In genomic region chr3:123828790-123829189, GRCm38 (mm10) we compare ENCODE assay signal across 20 mouse cellular contexts.
DNase-seq lines count a peak whose midpoint lies in the region; ATAC-seq and TF ChIP-seq lines count a peak whose summit lies in the region.
"Had no signal": no experiment of that assay in that cellular context is flagged by ENCODE, and none has a peak within 500 bp of the region (broad histone marks: within the 10 kb centered on the region; RNA-seq: fewer than 3 reads in every experiment).

No protein-coding gene starts in this region.

- no peaks in the 10 kb centered on the region for H3K9me3 ChIP-seq in stomach, postnatal 0 days (ENCODE audit: control insufficient read depth, low read length)
- H3K9me3 ChIP-seq: embryonic facial prominence, embryonic 12.5 days; forebrain, embryonic 15.5 days; heart, embryonic 10.5 days; hindbrain, embryonic 13.5 days; intestine, embryonic 15.5 days had no signal

- H3K36me3 ChIP-seq in stomach, postnatal 0 days (ENCODE audit: control insufficient read depth, insufficient read depth, low read length) = no peaks in the 10 kb centered on the region
- H3K36me3 ChIP-seq: embryonic facial prominence, embryonic 12.5 days; forebrain, embryonic 15.5 days; heart, embryonic 10.5 days; hindbrain, embryonic 13.5 days; intestine, embryonic 15.5 days had no signal

- no peak overlapping the region for H3K4me3 ChIP-seq in cerebellum, adult 2 months (replicated peaks; ENCODE audit: insufficient read depth, low read depth, low read length)
- no peak overlapping the region for H3K4me3 ChIP-seq in stomach, postnatal 0 days (ENCODE audit: low read depth, low read length)
- H3K4me3 ChIP-seq: embryonic facial prominence, embryonic 12.5 days; forebrain, embryonic 15.5 days; heart, embryonic 10.5 days; hindbrain, embryonic 13.5 days; intestine, embryonic 15.5 days had no signal

- 0 out of 2 replicates have a peak overlapping the region, but pooled peaks have one; percentile 13 for H3K27ac ChIP-seq in cerebellum, adult 2 months (ENCODE audit: insufficient read depth, low read length)
- H3K27ac ChIP-seq in stomach, postnatal 0 days (replicated peaks) = no peak overlapping the region
- H3K27ac ChIP-seq: embryonic facial prominence, embryonic 12.5 days; forebrain, embryonic 15.5 days; heart, embryonic 10.5 days; hindbrain, embryonic 13.5 days; intestine, embryonic 15.5 days had no signal

- WGBS in cerebellum, adult 2 months = 9% methylated on average over 6 of the region's 6 CpGs
- WGBS in stomach, postnatal 0 days = 85% methylated on average over 6 of the region's 6 CpGs

- intact Hi-C loops in left cerebral cortex, postnatal 4 days (cut with DNase I) = no loop called here
- intact Hi-C loops in gastrocnemius, postnatal 36 days (cut with DNase I) = no loop called here

- no peak for ATAC-seq in stomach, postnatal 0 days (ENCODE audit: low FRiP score, low TSS enrichment)
- ATAC-seq: activated CD4-positive, CD25-positive, alpha-beta regulatory T cell, adult 4 months; forebrain, embryonic 15.5 days; intestine, embryonic 15.5 days; Patski had no signal

- peaks cover 4% of the 10 kb centered on the region for H3K4me1 ChIP-seq in cerebellum, adult 2 months (ENCODE audit: control insufficient read depth, insufficient read depth, low read length)
- H3K4me1 ChIP-seq in stomach, postnatal 0 days (replicated peaks; ENCODE audit: control insufficient read depth, insufficient read depth) = no peaks in the 10 kb centered on the region
- H3K4me1 ChIP-seq: embryonic facial prominence, embryonic 12.5 days; forebrain, embryonic 15.5 days; heart, embryonic 10.5 days; hindbrain, embryonic 13.5 days; intestine, embryonic 15.5 days had no signal

- no peaks in the 10 kb centered on the region for H3K27me3 ChIP-seq in cerebellum, adult 2 months (ENCODE audit: control insufficient read depth, insufficient read depth, low read length)
- H3K27me3 ChIP-seq in stomach, postnatal 0 days (ENCODE audit: control insufficient read depth, insufficient read depth, low read length) = no peaks in the 10 kb centered on the region
- H3K27me3 ChIP-seq: CH12.LX; embryonic facial prominence, embryonic 12.5 days; forebrain, embryonic 15.5 days; hindbrain, embryonic 13.5 days; intestine, embryonic 15.5 days had no signal

- H3K9ac ChIP-seq in stomach, postnatal 0 days (ENCODE audit: low read length) = no peak overlapping the region
- H3K9ac ChIP-seq: embryonic facial prominence, embryonic 12.5 days; forebrain, embryonic 15.5 days; hindbrain, embryonic 13.5 days; intestine, embryonic 15.5 days had no signal

- no peak for TF ChIP-seq EP300 in stomach, postnatal 0 days (optimal IDR thresholded peaks at IDR 0.05)

- H3K4me2 ChIP-seq in stomach, postnatal 0 days (replicated peaks; ENCODE audit: low read depth) = no peak overlapping the region
- H3K4me2 ChIP-seq: embryonic facial prominence, embryonic 12.5 days; forebrain, embryonic 15.5 days; hindbrain, embryonic 13.5 days; intestine, embryonic 15.5 days had no signal

- DNase-seq in left cerebral cortex, postnatal 4 days = peak; percentile 38
- DNase-seq in left cerebral cortex, adult 18-20 months (ENCODE audit: low spot score in 2 of 2) = no peak
- peak; percentile 68 to 80 for DNase-seq in cerebellum, adult 2 months
- peak; percentile 79 to 81 for DNase-seq in cerebellum, postnatal 10 days
- DNase-seq in gastrocnemius, postnatal 36 days = no peak
- no peak for DNase-seq in stomach, postnatal 0 days (ENCODE audit: low spot score)
- DNase-seq in neural tube, embryonic 10.5 days (ENCODE audit: extremely low spot score, low spot score) = no peak
- DNase-seq: adrenal gland, postnatal 14 days; heart, adult 18-20 months; heart, postnatal 10 days; heart, postnatal 4 days; kidney, adult 2 months had no signal

- TF ChIP-seq CTCF in cerebellum, adult 2 months (IDR thresholded peaks at IDR 0.05; ENCODE audit: borderline replicate concordance, insufficient read depth, low read depth, low read length) = no peak
- no peak for TF ChIP-seq CTCF in stomach, postnatal 0 days (IDR thresholded peaks at IDR 0.05; ENCODE audit: low read depth)

- TF ChIP-seq POLR2A in cerebellum, adult 2 months (IDR thresholded peaks at IDR 0.05; ENCODE audit: borderline replicate concordance, insufficient read depth, low read length) = no peak

Comparison
In these comparisons a context has a peak if more than half of its experiments do, and no peak if none do; other contexts are left out.
1. DNase-seq: peak in left cerebral cortex, postnatal 4 days (single experiment), cerebellum, adult 2 months (2 of 2) and cerebellum, postnatal 10 days (2 of 2); none in left cerebral cortex, adult 18-20 months (0 of 2), gastrocnemius, postnatal 36 days (0 of 2), stomach, postnatal 0 days (single experiment) and neural tube, embryonic 10.5 days (single experiment).